Comparison of ENCODE assay signal across 9 mouse cellular contexts in genomic region chr11:69591899-69592637, GRCm38 (mm10). TPM values are rescaled to one million over a fixed set of nuclear protein-coding genes. Genes with fewer than 3 reads are reported as not detected.
A peak's percentile ranks its signal among the peaks of the same experiment; 100 is the strongest.
DNase-seq lines count a peak whose midpoint lies in the region; ATAC-seq lines count a peak whose summit lies in the region.
"Had no signal": no experiment of that assay in that cellular context is flagged by ENCODE, and none has a peak within 500 bp of the region (broad histone marks: within the 10 kb centered on the region; RNA-seq: fewer than 3 reads in every experiment).

No protein-coding gene starts in this region.

- H3K9ac ChIP-seq in liver, embryonic 11.5 days (ENCODE audit: low read depth, low read length) = 0 out of 2 replicates have a peak overlapping the region, but pooled peaks have one; percentile 6

- ATAC-seq in liver, embryonic 11.5 days (replicated peaks; ENCODE audit: low FRiP score) = no peak

- no peaks in the 10 kb centered on the region for H3K9me3 ChIP-seq in liver, embryonic 11.5 days (ENCODE audit: control insufficient read depth, low read length)

- H3K27me3 ChIP-seq in liver, embryonic 11.5 days (replicated peaks; ENCODE audit: control insufficient read depth, insufficient read depth, low read length) = no peaks in the 10 kb centered on the region

- peaks cover 41% of the 10 kb centered on the region for H3K36me3 ChIP-seq in liver, embryonic 11.5 days (ENCODE audit: control insufficient read depth, insufficient read depth, low read length)

- no peak overlapping the region for H3K4me2 ChIP-seq in liver, embryonic 11.5 days

- DNase-seq in liver, embryonic 11.5 days (ENCODE audit: low spot score) = no peak
- no peak for DNase-seq in liver
- peak; percentile 74 to 76 for DNase-seq in frontal cortex, postnatal 10 days (ENCODE audit: low spot score in 2 of 2)
- DNase-seq in left cerebral cortex, postnatal 10 days (ENCODE audit: extremely low spot score in 1 of 2, low spot score in 2 of 2) = peak; percentile 85
- peak; percentile 78 for DNase-seq in right cerebral cortex, postnatal 14 days
- DNase-seq in lung, postnatal 10 days = no peak
- DNase-seq in adrenal gland, postnatal 4 days (ENCODE audit: low spot score in 2 of 2) = no peak
- no peak for DNase-seq in testis, postnatal 14 days (ENCODE audit: low spot score)

- WGBS in liver, embryonic 11.5 days = 81% methylated on average over 7 of the region's 7 CpGs

- peaks cover 40% of the 10 kb centered on the region for H3K4me1 ChIP-seq in liver, embryonic 11.5 days (replicated peaks; ENCODE audit: control insufficient read depth, insufficient read depth, low read length)

- H3K4me3 ChIP-seq in liver, embryonic 11.5 days (ENCODE audit: low read depth, low read length) = no peak overlapping the region

- intact Hi-C loops in left cerebral cortex, postnatal 10 days (cut with DNase I) = no loop called here

- peak overlapping the region; percentile 76 for H3K27ac ChIP-seq in liver, embryonic 11.5 days (ENCODE audit: low read depth, low read length)

RNA-seq across cellular contexts. Expression of gene Trp53, which starts 11.9 kb away (rescaled TPM):
- 196 and 198 TPM in 2 replicates for polyA plus RNA-seq in liver, embryonic 11.5 days (2014; fragmentation: Nextera tagmentation; extraction: Ambion mirVana)
- 10 to 100 TPM; 20.5 to 26.1 TPM for total RNA-seq in left cerebral cortex, postnatal 10 days (2021)
- 100 to 1,000 TPM in 1 of 2 experiments, 10 to 100 TPM in 1; 92.4 to 101 TPM for total RNA-seq in adrenal gland, postnatal 4 days (2021)

RNA-seq across cellular contexts. Expression of gene Wrap53, which starts 12.0 kb away (rescaled TPM):
- 33.7 and 39.3 TPM in 2 replicates for polyA plus RNA-seq in liver, embryonic 11.5 days (2014; fragmentation: Nextera tagmentation; extraction: Ambion mirVana)
- 1 to 10 TPM; 6.3 to 7.6 TPM for total RNA-seq in left cerebral cortex, postnatal 10 days (2021)
- 10 to 100 TPM; 13.0 to 13.1 TPM for total RNA-seq in adrenal gland, postnatal 4 days (2021)

RNA-seq across cellular contexts. Expression of gene Atp1b2, which starts 13.7 kb away (rescaled TPM):
- polyA plus RNA-seq in liver, embryonic 11.5 days (2014; fragmentation: Nextera tagmentation; extraction: Ambion mirVana) = 76.2 and 79.5 TPM in 2 replicates
- 100 to 1,000 TPM; 395 to 416 TPM for total RNA-seq in left cerebral cortex, postnatal 10 days (2021)
- 10 to 100 TPM; 74.6 to 83.4 TPM for total RNA-seq in adrenal gland, postnatal 4 days (2021)

RNA-seq across cellular contexts. Expression of gene Shbg, which starts 25.6 kb away (rescaled TPM):
- polyA plus RNA-seq in liver, embryonic 11.5 days (2014; fragmentation: Nextera tagmentation; extraction: Ambion mirVana) = 42.9 and 43.8 TPM in 2 replicates
- total RNA-seq in left cerebral cortex, postnatal 10 days (2021) = not detected
- under 1 TPM in 1 of 2 experiments, not detected in 1; 0.59 TPM for total RNA-seq in adrenal gland, postnatal 4 days (2021)
- total RNA-seq: ES-E14 had no signal

RNA-seq across cellular contexts. Expression of gene Sat2, which starts 29.8 kb away (rescaled TPM):
- 16.7 and 18.0 TPM in 2 replicates for polyA plus RNA-seq in liver, embryonic 11.5 days (2014; fragmentation: Nextera tagmentation; extraction: Ambion mirVana)
- total RNA-seq in left cerebral cortex, postnatal 10 days (2021) = 10 to 100 TPM; 12.7 to 15.2 TPM
- total RNA-seq in adrenal gland, postnatal 4 days (2021) = 10 to 100 TPM; 18.3 to 20.9 TPM

Comparison
In these comparisons a context has a peak if more than half of its experiments do, and no peak if none do; other contexts are left out.
1. DNase-seq: peak in frontal cortex, postnatal 10 days (2 of 2), left cerebral cortex, postnatal 10 days (2 of 2) and right cerebral cortex, postnatal 14 days (single experiment); none in liver, embryonic 11.5 days (single experiment), liver (single experiment), lung, postnatal 10 days (single experiment), adrenal gland, postnatal 4 days (0 of 2) and testis, postnatal 14 days (single experiment).
2. RNA of gene Atp1b2, which starts 13.7 kb away (total RNA-seq): 395 to 416 TPM in left cerebral cortex, postnatal 10 days; 74.6 to 83.4 TPM in adrenal gland, postnatal 4 days; every median in the first group is over 4 times any median in the second.